Mouse (Mus musculus) liver, embryonic 11.5 days (tissue): ENCODE measurements at regions not wholly inside any gene's neighbourhood (a gene's known extent, or its start where the extent isn't known, plus 50 kb on each side); places are given as distances from the start of the nearest gene placed in this dataset.
"Not testable (repeated sequence)": the region's sequence is repeated elsewhere in the genome, so short reads cannot be mapped to it uniquely, and the experiment has no call there.

Experiments used
- ATAC-seq: fragments of 200-750 bp; cut with Nextera tagmentation; replicated peaks from 2 replicates; pipeline ENCODE4 v1.8.0; 2017; ENCODE audit warnings: moderate number of reproducible peaks, mild to moderate bottlenecking, moderate TSS enrichment, moderate library complexity; ENCODE audit not compliant: low FRiP score
- DNase-seq: peaks from one replicate; pipeline ENCODE4 v3.0.0-alpha.2; 2017; ENCODE audit warnings: low spot score
- H3K27ac ChIP-seq: fragments of 300-500 bp; sonication (generic); 2 replicates; pipeline ENCODE4 v1.5.1; 2014; ENCODE audit warnings: mild to moderate bottlenecking, low read depth, low read length, control low read depth
- H3K27me3 ChIP-seq: fragments of 300-500 bp; sonication (generic); replicated peaks from 2 replicates; pipeline ENCODE4 v1.6.1; 2014; ENCODE audit warnings: low read length, mixed read lengths; ENCODE audit not compliant: control insufficient read depth, insufficient read depth
- H3K36me3 ChIP-seq: fragments of 300-500 bp; sonication (generic); 2 replicates; pipeline ENCODE4 v1.6.1; 2014; ENCODE audit warnings: mild to moderate bottlenecking, low read length, moderate library complexity, mixed read lengths; ENCODE audit not compliant: control insufficient read depth, insufficient read depth
- H3K4me1 ChIP-seq: fragments of 300-500 bp; sonication (generic); replicated peaks from 2 replicates; pipeline ENCODE4 v1.6.1; 2014; ENCODE audit warnings: low read length, mixed read lengths; ENCODE audit not compliant: control insufficient read depth, insufficient read depth
- H3K4me2 ChIP-seq: fragments of 300-500 bp; sonication (generic); 2 replicates; pipeline ENCODE4 v1.6.1; 2014; ENCODE audit warnings: mild to moderate bottlenecking, control low read depth, moderate library complexity
- H3K4me3 ChIP-seq: fragments of 300-500 bp; sonication (generic); 2 replicates; pipeline ENCODE4 v1.5.1; 2014; ENCODE audit warnings: low read depth, low read length, control low read depth
- H3K9ac ChIP-seq: fragments of 300-500 bp; sonication (generic); 2 replicates; pipeline ENCODE4 v1.6.1; 2014; ENCODE audit warnings: low read depth, low read length, control low read depth
- H3K9me3 ChIP-seq: fragments of 300-500 bp; sonication (generic); 2 replicates; pipeline ENCODE4 v1.6.1; 2016; ENCODE audit warnings: low read length, inconsistent platforms, mixed read lengths; ENCODE audit not compliant: control insufficient read depth
- WGBS: fragments of 180-500 bp; shearing (Covaris S2); extraction: QIAGEN DNeasy Blood & Tissue Kit; methylation state at CpG from one replicate; pipeline ENCODE4 v1.1.7; 2014; 5-methylcytosine and 5-hydroxymethylcytosine counted together

DNA sequence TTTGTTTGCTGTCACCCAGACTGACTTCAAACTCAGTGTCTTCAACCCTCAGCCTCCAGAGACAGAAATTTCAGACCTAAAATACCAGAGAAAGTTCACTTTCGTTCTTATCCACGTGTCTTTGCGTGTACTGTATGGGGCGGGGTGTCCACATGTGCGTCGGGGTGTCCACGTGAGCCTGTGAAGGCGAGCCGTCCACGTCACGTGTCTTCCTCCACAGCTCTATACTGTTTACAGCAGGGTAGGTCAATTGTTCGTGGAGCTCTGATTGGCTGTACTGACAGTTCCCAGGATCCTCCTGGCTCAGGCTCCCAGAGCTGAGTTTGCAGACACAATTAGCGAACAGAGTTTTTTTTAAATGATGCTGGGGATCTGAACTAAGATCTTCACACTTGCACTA, 481.1 kb upstream of the Slc35b3 start:
- H3K4me3 ChIP-seq = no peak overlapping the region
- no peak overlapping the region for H3K27ac ChIP-seq
- no peak overlapping the region for H3K9ac ChIP-seq
- DNase-seq (no peak), ATAC-seq (no peak)
- H3K4me1 ChIP-seq = no peaks in the 10 kb centered on the region
- no peaks in the 10 kb centered on the region for H3K27me3 ChIP-seq
- no peaks in the 10 kb centered on the region for H3K36me3 ChIP-seq
- H3K9me3 ChIP-seq = no peaks in the 10 kb centered on the region
- 87% methylated on average over 13 of the region's 13 CpGs for WGBS
- no peak overlapping the region for H3K4me2 ChIP-seq

DNA sequence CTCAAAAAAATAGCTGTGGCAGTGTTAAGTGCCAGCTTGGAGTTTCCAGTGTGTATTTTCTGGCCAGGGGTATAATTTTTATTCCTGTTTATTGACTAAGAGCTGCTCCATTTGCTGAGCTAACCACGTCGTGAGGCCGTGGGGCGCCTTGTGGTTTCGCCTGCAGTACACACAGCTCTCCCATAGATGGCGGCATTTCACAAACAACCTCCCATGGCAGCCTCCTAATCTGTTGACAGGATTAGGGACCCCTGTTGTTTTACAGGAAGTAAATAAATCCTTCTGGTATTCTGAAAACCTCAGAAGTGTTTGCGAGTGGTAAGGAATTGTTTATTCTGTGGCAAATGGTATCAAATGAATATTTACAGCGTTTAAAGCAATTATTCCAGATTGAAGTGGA, 480.2 kb upstream of the Slc35b3 start:
- no peaks in the 10 kb centered on the region for H3K27me3 ChIP-seq
- no peaks in the 10 kb centered on the region for H3K9me3 ChIP-seq
- ATAC-seq (no peak), DNase-seq (peak; percentile 35)
- 22% methylated on average over 8 of the region's 8 CpGs for WGBS
- no peaks in the 10 kb centered on the region for H3K36me3 ChIP-seq
- H3K4me1 ChIP-seq = no peaks in the 10 kb centered on the region
- H3K4me3 ChIP-seq = no peak overlapping the region
- no peak overlapping the region for H3K9ac ChIP-seq
- no peak overlapping the region for H3K4me2 ChIP-seq
- H3K27ac ChIP-seq = no peak overlapping the region

DNA sequence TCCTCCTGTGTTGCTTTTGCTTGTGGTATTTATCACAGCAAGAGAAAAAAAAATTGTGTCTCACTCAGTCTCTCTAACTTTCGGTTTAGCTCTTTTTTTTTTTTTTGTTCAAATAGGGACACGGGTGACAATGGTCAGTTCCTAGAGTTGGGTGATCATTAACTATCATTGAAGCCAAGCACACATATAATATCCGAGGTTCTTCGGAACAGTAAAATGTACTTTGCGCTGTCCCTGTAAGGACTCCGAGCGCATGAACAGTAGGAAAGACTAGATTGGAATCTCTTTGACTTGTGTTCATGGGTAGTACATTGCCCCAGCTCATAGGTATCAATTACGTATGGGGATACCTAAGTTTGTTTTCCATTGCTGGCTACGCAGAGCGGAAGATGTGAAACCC, 479.7 kb upstream of the Slc35b3 start:
- H3K27ac ChIP-seq = no peak overlapping the region
- H3K4me3 ChIP-seq = no peak overlapping the region
- 84% methylated on average over 10 of the region's 10 CpGs for WGBS
- no peaks in the 10 kb centered on the region for H3K27me3 ChIP-seq
- ATAC-seq (no peak), DNase-seq (no peak)
- H3K9me3 ChIP-seq = no peaks in the 10 kb centered on the region
- no peaks in the 10 kb centered on the region for H3K36me3 ChIP-seq
- H3K4me1 ChIP-seq = no peaks in the 10 kb centered on the region
- H3K4me2 ChIP-seq = no peak overlapping the region
- H3K9ac ChIP-seq = no peak overlapping the region

DNA sequence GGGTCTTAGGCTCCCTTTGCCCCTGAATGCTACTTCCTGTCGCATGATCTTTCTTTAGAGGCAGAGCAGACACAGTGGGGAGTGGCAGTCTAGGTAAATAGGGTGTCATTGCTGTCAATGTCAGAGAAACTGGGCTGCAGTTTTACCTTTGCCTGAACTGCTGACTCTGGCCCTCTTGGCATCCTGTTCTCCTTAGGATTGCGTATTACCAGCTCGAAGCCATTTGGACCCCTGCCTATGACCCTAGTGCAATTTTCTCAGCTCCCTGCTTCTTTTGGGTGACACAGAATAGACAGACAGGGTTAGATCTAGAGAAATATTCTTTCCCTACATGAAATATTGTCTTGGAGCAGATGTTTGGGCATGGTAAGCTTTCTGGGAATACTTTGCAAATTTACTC, 467.3 kb upstream of the Slc35b3 start:
- ATAC-seq (no peak), DNase-seq (no peak)
- no peak overlapping the region for H3K27ac ChIP-seq
- WGBS = 73% methylated on average over 3 of the region's 3 CpGs
- H3K9me3 ChIP-seq = no peaks in the 10 kb centered on the region
- no peaks in the 10 kb centered on the region for H3K4me1 ChIP-seq
- H3K36me3 ChIP-seq = no peaks in the 10 kb centered on the region
- no peak overlapping the region for H3K4me2 ChIP-seq
- no peaks in the 10 kb centered on the region for H3K27me3 ChIP-seq
- no peak overlapping the region for H3K9ac ChIP-seq
- no peak overlapping the region for H3K4me3 ChIP-seq

DNA sequence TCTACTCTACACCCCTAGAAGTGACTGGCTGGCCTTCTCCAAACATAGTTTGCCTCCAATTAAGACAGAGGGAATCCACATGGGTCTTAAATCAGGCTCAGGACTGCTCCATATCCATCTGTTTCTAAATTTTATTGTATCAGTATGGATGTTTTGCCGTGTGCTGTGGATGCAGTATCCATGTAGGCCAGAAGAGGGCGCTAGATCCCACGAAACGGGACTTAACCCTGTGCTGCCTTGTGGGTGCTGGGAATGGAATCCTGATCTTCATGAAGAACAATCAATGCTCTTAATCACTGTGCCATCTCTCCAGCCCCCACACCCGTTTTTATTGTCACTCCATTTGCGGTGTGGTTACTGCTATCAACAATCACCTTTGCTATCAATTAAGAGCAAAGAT, 465.3 kb upstream of the Slc35b3 start:
- Histone ChIP-seq H3K4me3 (no peak overlapping the region), H3K9me3 (no peaks in the 10 kb centered on the region), H3K9ac (no peak overlapping the region), H3K27me3 (no peaks in the 10 kb centered on the region), H3K4me2 (no peak overlapping the region), H3K4me1 (no peaks in the 10 kb centered on the region), H3K36me3 (no peaks in the 10 kb centered on the region), H3K27ac (no peak overlapping the region)
- ATAC-seq = no peak
- no peak for DNase-seq
- 60% methylated on average over 6 of the region's 6 CpGs for WGBS

DNA sequence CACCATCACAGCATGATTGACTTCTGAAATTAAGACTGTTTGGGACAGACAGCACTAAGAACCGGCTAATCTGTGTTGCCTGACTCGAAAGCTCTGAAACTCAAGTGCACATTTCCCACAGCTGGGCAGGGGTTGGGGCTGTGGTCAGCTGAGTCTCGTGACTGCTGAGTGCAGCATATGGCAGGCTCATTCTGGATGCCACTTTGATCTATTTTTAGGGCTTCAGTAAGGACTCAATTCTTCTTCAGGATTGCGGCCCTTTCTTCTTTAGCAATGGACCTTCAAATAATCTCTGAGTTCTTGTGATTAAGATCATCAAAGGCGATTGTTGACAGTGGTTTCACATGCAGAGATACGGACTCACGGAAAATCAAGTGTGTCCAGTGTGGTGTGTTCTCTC, 457.5 kb upstream of the Slc35b3 start:
- H3K4me1 ChIP-seq = no peaks in the 10 kb centered on the region
- H3K9me3 ChIP-seq = no peaks in the 10 kb centered on the region
- 66% methylated on average over 7 of the region's 7 CpGs for WGBS
- H3K36me3 ChIP-seq = no peaks in the 10 kb centered on the region
- H3K4me2 ChIP-seq = no peak overlapping the region
- no peak overlapping the region for H3K27ac ChIP-seq
- ATAC-seq = no peak
- H3K27me3 ChIP-seq = no peaks in the 10 kb centered on the region
- no peak overlapping the region for H3K9ac ChIP-seq
- DNase-seq = no peak
- H3K4me3 ChIP-seq = no peak overlapping the region

DNA sequence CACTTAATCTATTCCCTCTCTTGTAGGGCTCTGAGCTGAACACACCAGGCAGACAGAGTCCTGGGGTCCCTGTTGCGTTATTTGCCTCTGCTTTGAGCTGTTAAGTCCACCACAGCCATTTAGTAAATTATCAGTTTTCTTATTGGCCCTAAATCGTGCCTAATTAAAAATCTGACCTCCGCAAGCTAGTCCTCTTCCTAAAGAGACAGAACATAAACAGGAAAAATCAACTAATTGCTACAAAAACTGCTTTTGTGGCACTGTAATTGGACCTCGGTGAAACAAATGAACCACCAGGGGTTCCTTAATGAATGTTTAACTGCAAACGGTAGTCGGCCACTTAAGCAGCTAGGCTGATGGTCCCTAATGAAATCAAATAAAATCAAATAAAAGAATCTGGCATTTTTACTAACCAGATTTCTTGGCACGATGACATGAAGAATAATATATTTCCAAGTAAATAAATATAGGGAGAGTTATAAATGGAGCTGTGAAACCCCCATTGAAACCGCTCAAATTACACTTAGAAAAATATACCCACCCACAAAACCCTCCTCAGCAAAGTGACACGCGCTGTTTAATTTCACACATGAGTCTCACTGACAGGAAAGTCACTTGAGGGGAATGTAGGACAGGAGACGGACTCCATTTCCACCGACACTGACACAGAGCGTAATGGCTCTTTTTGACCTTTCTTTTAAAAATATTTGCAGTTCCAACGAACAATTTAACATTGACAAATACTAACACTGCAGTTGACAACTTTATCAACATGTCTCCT, 451.0 kb upstream of the Slc35b3 start:
- Histone ChIP-seq H3K9ac (no peak overlapping the region), H3K4me1 (no peaks in the 10 kb centered on the region), H3K9me3 (no peaks in the 10 kb centered on the region), H3K4me3 (no peak overlapping the region), H3K27ac (no peak overlapping the region), H3K4me2 (no peak overlapping the region), H3K36me3 (no peaks in the 10 kb centered on the region), H3K27me3 (no peaks in the 10 kb centered on the region)
- 78% methylated on average over 14 of the region's 14 CpGs for WGBS
- no peak for ATAC-seq
- DNase-seq = no peak

DNA sequence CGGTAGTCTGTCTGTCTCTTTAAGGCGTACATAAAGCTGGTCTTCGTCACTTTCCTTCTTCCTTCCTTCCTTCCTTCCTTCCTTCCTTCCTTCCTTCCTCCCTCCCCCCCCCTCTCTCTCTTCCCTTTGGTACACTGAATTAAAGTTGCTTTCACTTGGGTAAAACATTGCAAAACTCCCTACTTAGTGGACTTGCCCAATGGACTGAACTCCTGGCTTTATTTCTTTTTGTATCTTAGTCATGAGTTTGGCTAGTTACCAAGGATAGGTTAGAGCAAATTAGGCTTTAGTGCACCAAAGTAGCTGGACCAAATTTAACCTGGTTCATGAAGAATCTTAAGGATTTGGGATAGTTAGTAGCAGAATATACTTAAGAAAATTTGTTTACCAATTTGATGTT, 431.9 kb upstream of the Slc35b3 start:
- ATAC-seq = no peak
- Histone ChIP-seq H3K4me2 (no peak overlapping the region), H3K27ac (no peak overlapping the region), H3K4me3 (no peak overlapping the region), H3K36me3 (no peaks in the 10 kb centered on the region), H3K4me1 (no peaks in the 10 kb centered on the region), H3K27me3 (no peaks in the 10 kb centered on the region), H3K9me3 (no peaks in the 10 kb centered on the region), H3K9ac (no peak overlapping the region)
- no peak for DNase-seq
- WGBS = 71% methylated on average over 3 of the region's 3 CpGs

DNA sequence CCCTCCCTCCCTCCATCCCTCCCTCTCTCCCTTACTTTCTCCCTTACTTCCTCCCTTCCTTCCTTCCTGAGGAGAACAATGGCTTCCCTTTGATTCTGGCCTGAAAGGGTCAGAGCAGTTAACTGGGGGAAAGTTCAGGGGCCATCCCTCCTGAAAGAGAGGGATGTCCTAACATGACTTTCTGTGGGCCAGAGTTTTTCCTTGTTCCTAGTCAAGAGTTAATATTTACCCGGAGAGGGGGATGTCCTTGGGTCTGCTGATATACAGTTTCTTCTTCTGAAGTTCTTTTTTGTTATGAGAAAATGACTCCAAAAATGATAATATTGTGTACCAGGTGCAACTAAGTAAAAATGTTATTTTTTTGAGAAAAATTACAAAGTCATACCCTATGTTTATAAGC, 431.5 kb upstream of the Slc35b3 start:
- not testable (repeated sequence) for H3K27me3 ChIP-seq, DNase-seq, ATAC-seq, H3K27ac ChIP-seq, H3K9me3 ChIP-seq, H3K4me2 ChIP-seq, H3K4me3 ChIP-seq, H3K4me1 ChIP-seq, H3K9ac ChIP-seq, H3K36me3 ChIP-seq
- WGBS = 83% methylated on average over 1 of the region's 1 CpGs
